ENCODE assay signal across 12 mouse cellular contexts in genomic region chr10:118585821-118586220, GRCm38 (mm10).
"Had no signal": no experiment of that assay in that cellular context is flagged by ENCODE, and none has a peak within 500 bp of the region (broad histone marks: within the 10 kb centered on the region; RNA-seq: fewer than 3 reads in every experiment).

No protein-coding gene starts in this region.

- ATAC-seq: midbrain, embryonic 16.5 days had no signal

- DNase-seq: lung, adult 18-20 months; lung, embryonic 14.5 days; lung, postnatal 10 days; lung, postnatal 4 days; midbrain, embryonic 14.5 days; right cerebral cortex, postnatal 14 days; right cerebral cortex, postnatal 4 days; spleen, adult 18-20 months; thymus, adult 2 months; thymus, postnatal 25 days; thymus, postnatal 4 days had no signal
